Mouse (Mus musculus): Measurements from ENCODE around the gene Ifne. TPM values are rescaled to one million over a fixed set of nuclear protein-coding genes. Genes with fewer than 3 reads are reported as not detected.

Gene Ifne
- polyA plus RNA-seq (2016; fragmentation: Nextera tagmentation; extraction: Ambion mirVana): not detected in 2 replicates

GRCm38 (mm10) chr4:88880101-88880500 is at the start of gene Ifne:
TSS of gene Ifne (minus strand) at chr4:88880201.
- Histone ChIP-seq H3K4me3 (replicated peaks) (no peak within 1 kb of the TSS), H3K36me3 (no peaks in the 10 kb centered on the region), H3K9me3 (no peaks in the 10 kb centered on the region), H3K27ac (no peak within 1 kb of the TSS), H3K4me1 (replicated peaks) (no peaks in the 10 kb centered on the region), H3K4me2 (no peak within 1 kb of the TSS), H3K9ac (replicated peaks) (no peak within 1 kb of the TSS), H3K27me3 (no peaks in the 10 kb centered on the region)
- WGBS: 82% methylated on average over 8 of the region's 8 CpGs
- ATAC-seq (ENCODE audit: insufficient number of reproducible peaks, insufficient read depth, low FRiP score, low TSS enrichment, low read depth): no peak

- Histone ChIP-seq H3K9ac (replicated peaks) (no peak overlapping the region), H3K9me3 (0 out of 2 replicates have a peak, but pooled peaks cover 6% of the 10 kb centered on the region), H3K4me1 (replicated peaks) (no peaks in the 10 kb centered on the region), H3K36me3 (no peaks in the 10 kb centered on the region), H3K4me2 (no peak overlapping the region), H3K27ac (no peak overlapping the region), H3K4me3 (replicated peaks) (no peak overlapping the region), H3K27me3 (no peaks in the 10 kb centered on the region)
- no peak for ATAC-seq (ENCODE audit: insufficient number of reproducible peaks, insufficient read depth, low FRiP score, low TSS enrichment, low read depth)
- 60% methylated on average over 4 of the region's 4 CpGs for WGBS
Measured at GRCm38 (mm10) chr4:88928341-88929102, 48.5 kb upstream of the Ifne start.

GRCm38 (mm10) chr4:88927850-88928249 is 47.8 kb upstream of the Ifne start:
- H3K4me1 ChIP-seq (replicated peaks): no peaks in the 10 kb centered on the region
- 0 out of 2 replicates have a peak, but pooled peaks cover 6% of the 10 kb centered on the region for H3K9me3 ChIP-seq
- H3K27me3 ChIP-seq: no peaks in the 10 kb centered on the region
- WGBS: 90% methylated on average over 2 of the region's 2 CpGs
- no peak overlapping the region for H3K4me2 ChIP-seq
- H3K27ac ChIP-seq: no peak overlapping the region
- no peak overlapping the region for H3K9ac ChIP-seq (replicated peaks)
- no peaks in the 10 kb centered on the region for H3K36me3 ChIP-seq
- H3K4me3 ChIP-seq (replicated peaks): no peak overlapping the region
- no peak for ATAC-seq (ENCODE audit: insufficient number of reproducible peaks, insufficient read depth, low FRiP score, low TSS enrichment, low read depth)

GRCm38 (mm10) chr4:88926637-88927036 is 46.6 kb upstream of the Ifne start:
- ATAC-seq (ENCODE audit: insufficient number of reproducible peaks, insufficient read depth, low FRiP score, low TSS enrichment, low read depth): no peak
- Histone ChIP-seq H3K4me3 (replicated peaks) (no peak overlapping the region), H3K4me1 (replicated peaks) (0 out of 2 replicates have a peak, but pooled peaks cover 3% of the 10 kb centered on the region), H3K9ac (replicated peaks) (no peak overlapping the region), H3K27me3 (no peaks in the 10 kb centered on the region), H3K36me3 (no peaks in the 10 kb centered on the region), H3K9me3 (0 out of 2 replicates have a peak, but pooled peaks cover 6% of the 10 kb centered on the region), H3K27ac (no peak overlapping the region), H3K4me2 (no peak overlapping the region)
- WGBS: 89% methylated on average over 1 of the region's 1 CpGs

GRCm38 (mm10) chr4:88926082-88926481 is 46.1 kb upstream of the Ifne start:
- Histone ChIP-seq H3K27me3 (no peaks in the 10 kb centered on the region), H3K4me1 (replicated peaks) (0 out of 2 replicates have a peak, but pooled peaks cover 3% of the 10 kb centered on the region), H3K27ac (no peak overlapping the region), H3K4me2 (no peak overlapping the region), H3K36me3 (no peaks in the 10 kb centered on the region), H3K9ac (replicated peaks) (no peak overlapping the region), H3K9me3 (0 out of 2 replicates have a peak, but pooled peaks cover 6% of the 10 kb centered on the region), H3K4me3 (replicated peaks) (no peak overlapping the region)
- no peak for ATAC-seq (ENCODE audit: insufficient number of reproducible peaks, insufficient read depth, low FRiP score, low TSS enrichment, low read depth)
- 76% methylated on average over 1 of the region's 1 CpGs for WGBS

GRCm38 (mm10) chr4:88925456-88925855 is 45.5 kb upstream of the Ifne start:
- H3K27ac ChIP-seq: no peak overlapping the region
- WGBS: 96% methylated on average over 2 of the region's 2 CpGs
- H3K9me3 ChIP-seq: 0 out of 2 replicates have a peak, but pooled peaks cover 6% of the 10 kb centered on the region
- H3K4me3 ChIP-seq (replicated peaks): no peak overlapping the region
- no peak overlapping the region for H3K4me2 ChIP-seq
- 0 out of 2 replicates have a peak, but pooled peaks cover 3% of the 10 kb centered on the region for H3K4me1 ChIP-seq (replicated peaks)
- H3K9ac ChIP-seq (replicated peaks): no peak overlapping the region
- H3K36me3 ChIP-seq: no peaks in the 10 kb centered on the region
- ATAC-seq (ENCODE audit: insufficient number of reproducible peaks, insufficient read depth, low FRiP score, low TSS enrichment, low read depth): no peak
- H3K27me3 ChIP-seq: no peaks in the 10 kb centered on the region

- Histone ChIP-seq H3K4me2 (no peak overlapping the region), H3K4me1 (replicated peaks) (0 out of 2 replicates have a peak, but pooled peaks cover 3% of the 10 kb centered on the region), H3K36me3 (no peaks in the 10 kb centered on the region), H3K9me3 (0 out of 2 replicates have a peak, but pooled peaks cover 6% of the 10 kb centered on the region), H3K9ac (replicated peaks) (no peak overlapping the region), H3K27me3 (no peaks in the 10 kb centered on the region), H3K27ac (no peak overlapping the region), H3K4me3 (replicated peaks) (no peak overlapping the region)
- no peak for ATAC-seq (ENCODE audit: insufficient number of reproducible peaks, insufficient read depth, low FRiP score, low TSS enrichment, low read depth)
- 90% methylated on average over 5 of the region's 5 CpGs for WGBS
Measured at GRCm38 (mm10) chr4:88921280-88921679, 41.3 kb upstream of the Ifne start.

GRCm38 (mm10) chr4:88917770-88918460 is 37.9 kb upstream of the Ifne start:
- no peaks in the 10 kb centered on the region for H3K9me3 ChIP-seq
- H3K4me2 ChIP-seq: no peak overlapping the region
- no peak overlapping the region for H3K27ac ChIP-seq
- no peak for ATAC-seq (ENCODE audit: insufficient number of reproducible peaks, insufficient read depth, low FRiP score, low TSS enrichment, low read depth)
- 0 out of 2 replicates have a peak, but pooled peaks cover 3% of the 10 kb centered on the region for H3K4me1 ChIP-seq (replicated peaks)
- H3K4me3 ChIP-seq (replicated peaks): no peak overlapping the region
- H3K36me3 ChIP-seq: no peaks in the 10 kb centered on the region
- no peak overlapping the region for H3K9ac ChIP-seq (replicated peaks)
- H3K27me3 ChIP-seq: no peaks in the 10 kb centered on the region
- 96% methylated on average over 5 of the region's 5 CpGs for WGBS

GRCm38 (mm10) chr4:88916306-88916705 is 36.3 kb upstream of the Ifne start:
- Histone ChIP-seq H3K4me3 (replicated peaks) (no peak overlapping the region), H3K4me1 (replicated peaks) (no peaks in the 10 kb centered on the region), H3K27me3 (no peaks in the 10 kb centered on the region), H3K9ac (replicated peaks) (no peak overlapping the region), H3K36me3 (no peaks in the 10 kb centered on the region), H3K9me3 (no peaks in the 10 kb centered on the region), H3K27ac (no peak overlapping the region), H3K4me2 (no peak overlapping the region)
- 88% methylated on average over 4 of the region's 4 CpGs for WGBS
- no peak for ATAC-seq (ENCODE audit: insufficient number of reproducible peaks, insufficient read depth, low FRiP score, low TSS enrichment, low read depth)

- H3K27me3 ChIP-seq: no peaks in the 10 kb centered on the region
- ATAC-seq (ENCODE audit: insufficient number of reproducible peaks, insufficient read depth, low FRiP score, low TSS enrichment, low read depth): no peak
- WGBS: 77% methylated on average over 1 of the region's 1 CpGs
Measured at GRCm38 (mm10) chr4:88913984-88914383, 34.0 kb upstream of the Ifne start.

GRCm38 (mm10) chr4:88912882-88913281 is 32.9 kb upstream of the Ifne start:
- H3K27me3 ChIP-seq: no peaks in the 10 kb centered on the region
- H3K4me1 ChIP-seq (replicated peaks): no peaks in the 10 kb centered on the region
- no peak overlapping the region for H3K27ac ChIP-seq
- no peak overlapping the region for H3K4me2 ChIP-seq
- no peak overlapping the region for H3K4me3 ChIP-seq (replicated peaks)
- H3K36me3 ChIP-seq: no peaks in the 10 kb centered on the region
- ATAC-seq (ENCODE audit: insufficient number of reproducible peaks, insufficient read depth, low FRiP score, low TSS enrichment, low read depth): no peak
- no peaks in the 10 kb centered on the region for H3K9me3 ChIP-seq
- no peak overlapping the region for H3K9ac ChIP-seq (replicated peaks)
- WGBS: 88% methylated on average over 2 of the region's 2 CpGs

More at GRCm38 (mm10) chr4:88913984-88914383, 34.0 kb upstream of the Ifne start:
- no peak overlapping the region for H3K9ac ChIP-seq (replicated peaks)
- H3K27ac ChIP-seq: no peak overlapping the region
- no peak overlapping the region for H3K4me3 ChIP-seq (replicated peaks)
- H3K36me3 ChIP-seq: no peaks in the 10 kb centered on the region
- H3K4me1 ChIP-seq (replicated peaks): no peaks in the 10 kb centered on the region
- H3K9me3 ChIP-seq: no peaks in the 10 kb centered on the region
- H3K4me2 ChIP-seq: no peak overlapping the region
